Mouse (Mus musculus) naive thymus-derived CD4-positive, alpha-beta T cell, adult 2 months (primary cell): Measurements from ENCODE around the gene Hsd3b6.
"Not testable (repeated sequence)": the region's sequence is repeated elsewhere in the genome, so short reads cannot be mapped to it uniquely, and the experiment has no call there.

Source experiments
- DNase-seq: peaks from one replicate; pipeline ENCODE4 v3.0.0-alpha.2; 2011; ENCODE audit warnings: low read depth

The Hsd3b6 gene

DNA sequence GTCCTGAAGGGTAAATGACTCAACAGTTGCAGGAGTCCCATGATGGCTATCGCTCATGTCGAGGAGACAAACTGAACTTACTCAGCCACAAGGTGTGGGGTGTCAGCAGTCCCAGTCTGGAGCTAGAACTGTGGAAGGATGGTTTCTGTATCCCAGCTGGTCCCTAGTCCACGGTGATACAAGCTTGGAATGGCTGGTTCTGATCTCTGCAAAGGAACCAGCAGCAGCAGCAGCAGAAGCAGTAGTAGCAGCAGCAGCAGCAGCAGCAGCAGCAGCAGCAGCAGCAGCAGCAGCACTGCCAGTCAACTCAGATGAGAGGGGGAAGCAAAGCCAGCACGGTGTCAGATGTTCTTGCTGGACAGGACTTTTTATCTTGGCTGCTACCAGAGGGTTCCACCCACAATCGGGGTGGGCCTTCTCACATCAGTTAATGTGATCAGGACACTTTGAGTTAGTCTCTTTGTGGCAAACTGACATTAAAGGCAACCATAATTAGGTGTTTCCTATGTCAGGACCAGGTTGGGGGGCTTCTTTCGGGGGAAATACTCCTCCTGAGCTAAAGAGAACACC lies at the start of gene Hsd3b6:
TSS of gene Hsd3b6 (minus strand) at position 343 of the 570 bp plus-strand sequence.
- no peak for DNase-seq

- no peak for DNase-seq
Observed at GRCm38 (mm10) chr3:98862800-98863199, 48.6 kb upstream of the Hsd3b6 start.

DNA sequence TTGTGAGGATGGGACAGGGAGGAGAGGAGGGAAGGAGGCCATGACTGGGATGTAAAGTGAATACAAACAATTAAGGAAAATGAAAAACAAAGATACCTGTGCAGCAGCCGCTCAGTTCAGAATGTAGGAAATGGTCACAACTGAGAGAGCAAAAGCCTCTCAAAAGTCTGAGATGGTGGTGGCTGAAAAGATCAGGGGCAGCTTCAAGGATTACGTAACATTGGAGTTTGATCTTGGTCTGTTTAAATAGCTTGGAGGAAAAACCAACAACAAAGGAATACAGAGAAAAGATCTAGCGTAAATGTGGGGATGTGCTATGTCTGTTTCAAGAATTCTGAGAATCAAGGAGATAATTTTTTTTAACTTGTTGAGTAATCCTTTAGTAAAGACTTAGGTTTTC lies 45.3 kb upstream of the Hsd3b6 start, which contains the start of gene Hsd3b1:
TSS of gene Hsd3b1 (minus strand) at position 219 of the 400 bp plus-strand sequence.
- no peak for DNase-seq

DNA sequence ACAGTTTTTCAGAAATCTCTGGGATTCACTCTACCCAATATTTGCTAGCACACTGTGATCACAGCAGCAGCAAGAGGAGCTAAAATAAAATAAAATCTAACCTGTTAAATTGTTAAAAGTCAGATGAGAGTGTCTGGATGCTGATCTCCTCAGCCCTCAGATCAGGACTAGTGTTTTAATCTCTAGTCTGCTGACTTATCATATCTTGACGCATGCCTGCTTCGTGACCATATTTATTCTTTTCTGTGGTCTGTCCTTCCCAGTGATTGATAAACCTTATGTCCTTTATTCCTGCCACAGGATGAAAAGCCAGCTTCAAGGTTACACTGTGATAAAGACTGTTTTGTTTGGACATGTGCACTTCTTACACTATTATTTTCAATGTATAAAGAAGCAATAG lies 43.8 kb upstream of the Hsd3b6 start:
- DNase-seq, result no peak

DNA sequence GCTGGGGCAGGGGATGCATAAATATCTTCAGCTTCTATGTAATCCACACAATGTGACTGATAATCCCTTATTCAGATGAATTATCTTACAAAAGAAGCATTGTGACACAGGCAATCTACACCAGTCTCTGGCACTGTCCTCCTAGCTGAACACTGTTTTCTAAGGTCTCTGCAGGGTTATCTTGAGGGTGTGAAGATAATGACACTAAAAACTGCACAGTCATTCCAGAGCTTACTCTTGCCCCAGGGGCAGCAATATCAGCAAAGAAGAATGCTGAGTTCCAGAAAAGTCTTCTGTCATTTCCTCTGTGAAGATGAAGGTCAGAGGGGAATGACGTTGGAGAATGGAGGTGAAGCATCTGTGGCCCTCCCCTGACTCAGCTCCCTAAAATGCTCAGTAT lies 42.6 kb upstream of the Hsd3b6 start:
- no peak for DNase-seq

DNA sequence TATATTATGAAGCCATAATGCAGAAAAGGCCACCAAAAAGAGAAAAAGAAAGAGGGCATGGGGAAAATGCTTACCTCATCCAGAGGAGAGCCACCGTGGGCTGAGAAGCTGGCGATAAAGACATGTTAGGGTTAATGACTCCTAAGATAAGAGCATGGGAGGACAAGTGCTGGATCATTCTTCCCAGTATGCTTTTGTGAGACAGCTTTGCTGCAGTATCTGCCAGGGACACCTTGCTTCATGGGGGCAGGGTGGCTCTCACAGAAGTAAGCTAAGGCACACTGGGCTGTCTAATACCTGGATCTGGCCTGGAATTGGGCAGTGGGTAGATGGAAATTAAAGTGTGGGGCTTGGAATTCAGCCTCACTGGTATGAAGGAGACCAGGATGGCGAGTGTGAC lies 40.9 kb upstream of the Hsd3b6 start:
- no peak for DNase-seq

GRCm38 (mm10) chr3:98853685-98854084 lies 39.4 kb upstream of the Hsd3b6 start:
- no peak for DNase-seq

- no peak for DNase-seq
Observed at GRCm38 (mm10) chr3:98853051-98853450, 38.8 kb upstream of the Hsd3b6 start.

- DNase-seq, result no peak
Observed at GRCm38 (mm10) chr3:98852631-98853030, 38.4 kb upstream of the Hsd3b6 start.

DNA sequence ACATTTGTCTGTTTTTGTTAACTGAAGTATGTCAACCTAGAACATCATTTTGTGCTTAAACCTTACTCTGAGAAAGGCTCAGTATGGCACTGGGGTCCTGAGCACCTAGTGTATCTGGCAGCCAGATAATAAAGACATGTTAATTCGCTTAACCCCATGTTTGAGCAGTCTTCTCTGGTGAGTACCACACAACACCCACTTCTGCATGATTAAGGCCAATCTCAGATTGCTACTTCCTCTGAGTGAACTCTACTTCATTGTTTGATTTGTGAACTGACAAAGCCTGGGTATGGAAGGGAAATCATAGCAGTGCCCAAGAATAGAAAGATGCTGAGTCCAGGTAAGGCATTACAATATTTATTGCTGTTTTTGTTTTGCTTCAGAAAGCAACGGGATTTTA lies 37.6 kb upstream of the Hsd3b6 start:
- DNase-seq, result no peak

DNA sequence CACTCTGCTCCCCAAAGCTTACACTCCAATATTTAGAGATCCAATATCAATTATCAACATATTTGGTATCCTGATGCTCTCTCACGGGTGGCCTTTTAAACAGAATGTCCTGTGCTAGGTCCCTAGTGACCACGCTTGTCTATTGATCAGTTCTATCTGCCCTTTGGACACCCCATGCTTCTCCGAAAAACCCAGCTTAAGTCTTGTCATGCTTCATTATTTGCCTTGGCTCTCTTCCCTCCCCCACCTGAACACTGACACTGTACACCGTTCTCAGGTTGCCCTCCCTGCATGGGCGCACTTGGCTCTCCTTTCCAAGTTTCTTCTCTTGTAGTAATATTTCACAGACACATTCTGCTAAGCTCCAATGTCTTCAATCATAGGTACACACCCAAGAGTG lies 36.0 kb upstream of the Hsd3b6 start:
- DNase-seq, result no peak

GRCm38 (mm10) chr3:98848898-98849297 lies 34.7 kb upstream of the Hsd3b6 start:
- DNase-seq, result no peak

DNA sequence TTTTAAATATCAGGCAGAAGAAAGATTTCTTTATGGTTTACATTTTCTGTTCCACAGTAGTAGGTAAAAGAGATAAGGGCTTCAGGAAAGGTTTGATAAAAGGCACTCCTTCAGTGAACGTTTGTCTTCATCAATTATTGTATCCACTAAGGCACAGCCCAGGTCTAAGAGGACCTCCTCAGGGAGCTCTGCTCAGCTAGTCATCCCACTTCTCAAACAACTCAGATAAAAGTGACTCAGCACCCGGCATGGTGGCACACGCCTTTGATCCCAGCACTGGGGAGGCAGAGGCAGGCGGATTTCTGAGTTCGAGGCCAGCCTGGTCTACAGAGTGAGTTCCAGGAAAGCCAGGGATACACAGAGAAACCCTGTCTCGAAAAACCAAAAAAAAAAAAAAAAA lies 1.6 kb downstream of the Hsd3b6 start:
- not testable (repeated sequence) for DNase-seq

DNA sequence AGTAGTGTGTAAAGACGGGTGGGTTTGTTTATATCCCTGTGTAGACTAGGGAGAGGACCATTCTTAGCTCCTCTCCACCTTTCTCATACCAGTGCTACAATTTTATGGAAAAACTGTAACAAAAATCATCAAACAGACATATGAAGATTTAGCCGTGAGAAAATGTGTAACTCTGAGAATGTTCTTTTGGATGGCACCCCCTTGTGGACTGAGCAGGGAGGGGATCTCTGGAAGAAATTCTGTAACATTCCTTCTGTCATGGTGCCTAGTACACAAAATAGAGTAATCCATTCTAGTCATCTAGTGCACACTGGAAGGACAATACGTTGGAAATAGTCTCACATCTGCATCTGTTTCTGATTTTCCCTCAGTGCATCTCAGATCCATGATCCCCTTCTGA lies 9.2 kb downstream of the Hsd3b6 start:
- DNase-seq, result not testable (repeated sequence)

DNA sequence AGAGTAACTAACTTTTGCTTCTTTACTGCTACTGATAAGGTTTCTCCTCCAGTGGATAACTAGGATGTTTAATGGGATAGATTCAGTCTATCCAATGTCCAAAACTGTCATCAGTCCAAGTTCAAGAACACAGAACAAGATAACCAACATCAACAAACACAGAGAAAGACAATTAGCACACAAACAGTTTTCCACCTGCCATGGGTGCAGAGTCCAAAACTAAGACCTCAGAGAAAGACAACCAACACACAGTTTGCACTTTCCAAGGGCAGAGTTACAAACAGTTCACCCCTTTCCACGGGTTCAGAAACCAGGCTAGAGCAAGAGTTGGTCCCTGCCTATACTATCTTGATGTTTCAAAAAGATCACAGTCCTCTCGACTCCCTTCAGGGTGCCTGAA lies 27.7 kb downstream of the Hsd3b6 start:
- no peak for DNase-seq

- no peak for DNase-seq
Observed at GRCm38 (mm10) chr3:98782181-98782868, 31.9 kb downstream of the Hsd3b6 start.

- no peak for DNase-seq
Observed at GRCm38 (mm10) chr3:98780921-98781320, 33.3 kb downstream of the Hsd3b6 start.

DNA sequence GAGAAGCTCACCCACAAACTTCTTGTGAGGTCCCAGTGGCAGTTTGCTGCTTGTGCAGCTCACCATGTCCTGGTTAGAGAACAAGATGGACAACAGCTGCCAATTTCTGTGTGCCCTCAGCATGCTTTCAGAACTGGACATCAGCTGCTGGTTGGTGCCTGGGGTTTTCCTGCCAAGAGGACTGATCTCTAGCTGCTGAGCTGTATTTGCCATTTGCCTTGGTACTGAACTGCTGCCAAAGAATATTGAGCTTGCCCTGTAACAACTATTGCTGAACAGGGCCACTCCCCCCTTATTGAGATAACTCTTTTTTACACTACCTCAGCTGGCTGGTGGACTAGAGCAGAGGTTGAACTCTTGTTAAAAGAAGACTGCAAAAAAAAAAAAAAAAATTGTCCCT lies 50.1 kb downstream of the Hsd3b6 start:
- no peak for DNase-seq

DNA sequence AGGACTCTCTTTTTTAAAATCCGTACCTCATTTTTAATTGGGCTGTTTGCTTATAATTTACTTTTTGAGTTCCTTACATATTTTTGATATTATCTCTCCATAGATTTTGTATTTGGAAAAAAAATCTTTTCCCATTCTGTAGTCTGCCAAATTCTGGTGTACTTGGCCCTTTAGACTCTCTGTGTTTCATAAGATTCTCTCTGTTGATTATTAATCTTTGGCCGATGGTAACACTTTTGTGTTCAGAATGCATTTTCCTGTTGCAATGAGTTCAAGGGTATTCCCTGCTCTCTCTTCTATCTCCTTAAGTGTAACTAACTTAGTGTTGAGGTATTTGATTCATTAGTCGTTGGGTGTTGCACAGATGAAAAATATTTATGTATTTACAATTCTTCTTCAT lies 57.4 kb downstream of the Hsd3b6 start:
- DNase-seq, result no peak
